Mouse (Mus musculus) embryonic fibroblast, embryonic 13.5 days (primary cell): Measurements from ENCODE around the gene Xpnpep2.

Source experiments
- CTCF ChIP-seq: IDR thresholded peaks from 2 replicates; pipeline ENCODE4 v1.5.1; 2011; ENCODE audit warnings: mild to moderate bottlenecking, control low read depth, low read length, moderate library complexity, borderline replicate concordance; ENCODE audit not compliant: insufficient read depth
- POLR2A ChIP-seq: IDR thresholded peaks from 2 replicates; pipeline ENCODE4 v1.6.1; 2011; ENCODE audit warnings: low read depth, mild to moderate bottlenecking, control low read depth, low read length, moderate library complexity

DNA sequence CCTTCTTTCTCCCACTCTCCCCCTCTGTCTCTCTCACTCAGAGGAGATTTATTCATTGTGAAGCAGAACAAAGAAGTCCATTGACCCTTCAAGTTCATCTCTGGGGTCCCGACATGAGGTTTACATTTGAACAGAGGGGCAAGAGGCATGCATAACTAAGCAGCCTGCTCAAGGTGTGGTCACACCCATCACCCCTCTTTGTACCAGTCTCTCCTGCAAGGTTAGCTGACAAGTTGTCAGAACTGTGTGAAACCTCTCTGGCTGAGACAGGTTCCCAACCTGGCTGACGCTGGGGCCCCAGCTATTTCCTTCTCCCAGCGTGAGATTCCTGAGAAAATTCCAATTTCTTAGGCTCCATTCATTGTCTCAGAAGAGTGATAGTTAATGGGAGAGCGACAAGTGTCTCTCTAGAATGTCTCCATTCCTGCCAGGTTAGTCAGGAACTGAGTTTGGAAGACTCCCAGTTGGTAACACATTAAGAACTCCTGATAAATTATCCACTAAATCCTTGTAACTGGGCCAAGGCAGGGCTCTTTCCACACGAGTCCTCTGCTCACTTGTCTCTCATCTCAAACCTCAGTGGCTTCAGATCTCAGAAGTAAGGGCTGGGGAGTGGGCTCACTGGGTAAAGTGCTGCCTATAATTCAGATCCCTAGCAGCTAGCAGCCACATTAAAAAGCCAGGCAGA lies 44.2 kb upstream of the Xpnpep2 start:
- TF ChIP-seq POLR2A (no peak), CTCF (no peak)
